Mouse (Mus musculus) heart, postnatal 0 days (tissue): ENCODE results near the gene Fer. TPM values are rescaled to one million over a fixed set of nuclear protein-coding genes. Genes with fewer than 3 reads are reported as not detected.

Experiments used
- ATAC-seq: fragments of 200-750 bp; cut with Nextera tagmentation; 2 replicates; pipeline ENCODE4 v1.8.0; 2017; ENCODE audit warnings: low read depth, moderate number of reproducible peaks, moderate library complexity; ENCODE audit not compliant: insufficient read depth
- DNase-seq: peaks from one replicate; pipeline ENCODE4 v3.0.0-alpha.2; 2016; ENCODE audit warnings: low spot score
- H3K27ac ChIP-seq: fragments of 300-500 bp; sonication (generic); 2 replicates; pipeline ENCODE4 v1.5.1; 2014; ENCODE audit warnings: low read depth, mild to moderate bottlenecking
- H3K27me3 ChIP-seq: fragments of 300-500 bp; sonication (generic); 2 replicates; pipeline ENCODE4 v1.6.1; 2014; ENCODE audit warnings: low read length, mixed read lengths; ENCODE audit not compliant: control insufficient read depth, insufficient read depth
- H3K36me3 ChIP-seq: fragments of 300-500 bp; sonication (generic); replicated peaks from 2 replicates; pipeline ENCODE4 v1.6.1; 2014; ENCODE audit warnings: low read length, mixed read lengths; ENCODE audit not compliant: control insufficient read depth, insufficient read depth
- H3K4me1 ChIP-seq: fragments of 300-500 bp; sonication (generic); 2 replicates; pipeline ENCODE4 v1.6.1; 2014; ENCODE audit warnings: antibody characterized with exemption; ENCODE audit not compliant: control insufficient read depth, insufficient read depth
- H3K4me2 ChIP-seq: fragments of 300-500 bp; sonication (generic); 2 replicates; pipeline ENCODE4 v1.6.1; 2014; ENCODE audit warnings: low read depth, mild to moderate bottlenecking, low read length, moderate library complexity
- H3K4me3 ChIP-seq: fragments of 300-500 bp; sonication (generic); 2 replicates; pipeline ENCODE4 v1.5.1; 2014; ENCODE audit warnings: low read depth, low read length
- H3K9ac ChIP-seq: fragments of 300-500 bp; sonication (generic); replicated peaks from 2 replicates; pipeline ENCODE4 v1.6.1; 2014; ENCODE audit warnings: low read depth, low read length, mixed read lengths
- H3K9me3 ChIP-seq: fragments of 300-500 bp; sonication (generic); replicated peaks from 2 replicates; pipeline ENCODE4 v1.6.1; 2016; ENCODE audit warnings: low read length; ENCODE audit not compliant: control insufficient read depth
- CTCF ChIP-seq: IDR thresholded peaks from 2 replicates; pipeline ENCODE4 v1.5.1; 2016; ENCODE audit warnings: antibody characterized with exemption, control low read depth, low read depth
- EP300 ChIP-seq: IDR thresholded peaks from 2 replicates; pipeline ENCODE4 v1.6.1; 2016; ENCODE audit warnings: antibody characterized with exemption, low read depth
- WGBS: fragments of 180-500 bp; shearing (Covaris S2); extraction: QIAGEN DNeasy Blood & Tissue Kit; methylation state at CpG from one replicate; pipeline ENCODE4 v1.1.7; 2014; 5-methylcytosine and 5-hydroxymethylcytosine counted together
- polyA plus RNA-seq: library from polyadenylated mRNA; unstranded; fragments of >200 nt; fragmentation: Nextera tagmentation; extraction: Ambion mirVana; gene quantifications from 2 replicates; pipeline ENCODE4 v1.2.1, GENCODE M21; 2015
- total RNA-seq: library from RNA; depleted of rRNA; stranded (reverse); fragments of >200 nt; gene quantifications from 2 replicates; pipeline ENCODE4 v1.2.3, GENCODE M21; 2014; ENCODE audit warnings: low replicate concordance

Gene Fer
- total and polyA plus RNA-seq, 2 experiments from 2014 or later = 12.4 to 16.2 TPM

DNA sequence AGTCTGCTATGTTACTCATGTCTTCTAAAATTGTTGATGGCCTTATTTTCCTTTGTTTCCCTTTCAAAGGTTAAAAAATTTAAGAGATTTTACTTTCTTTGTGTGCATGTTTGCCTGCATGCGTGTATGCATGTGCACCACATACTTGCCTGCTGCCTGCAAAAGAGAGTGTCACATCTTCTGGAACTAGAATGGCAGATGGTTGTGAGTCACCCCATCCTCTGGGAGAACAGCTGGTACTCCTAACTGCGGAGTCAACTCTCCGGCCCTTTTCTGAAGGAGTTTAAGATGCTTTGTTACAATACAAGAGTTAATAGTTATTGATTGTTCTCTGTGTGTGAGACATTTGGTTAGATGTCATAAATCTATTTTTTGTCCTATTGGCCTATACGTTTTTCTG is 16.0 kb downstream of the Fer start:
- Histone ChIP-seq H3K9ac (no peak overlapping the region), H3K27ac (no peak overlapping the region), H3K27me3 (no peaks in the 10 kb centered on the region), H3K36me3 (no peaks in the 10 kb centered on the region), H3K4me1 (no peaks in the 10 kb centered on the region), H3K9me3 (no peaks in the 10 kb centered on the region), H3K4me3 (no peak overlapping the region), H3K4me2 (no peak overlapping the region)
- DNase-seq (no peak), ATAC-seq (no peak)
- no peak for TF ChIP-seq CTCF
- TF ChIP-seq EP300 = no peak
- WGBS = 86% methylated on average over 4 of the region's 4 CpGs

DNA sequence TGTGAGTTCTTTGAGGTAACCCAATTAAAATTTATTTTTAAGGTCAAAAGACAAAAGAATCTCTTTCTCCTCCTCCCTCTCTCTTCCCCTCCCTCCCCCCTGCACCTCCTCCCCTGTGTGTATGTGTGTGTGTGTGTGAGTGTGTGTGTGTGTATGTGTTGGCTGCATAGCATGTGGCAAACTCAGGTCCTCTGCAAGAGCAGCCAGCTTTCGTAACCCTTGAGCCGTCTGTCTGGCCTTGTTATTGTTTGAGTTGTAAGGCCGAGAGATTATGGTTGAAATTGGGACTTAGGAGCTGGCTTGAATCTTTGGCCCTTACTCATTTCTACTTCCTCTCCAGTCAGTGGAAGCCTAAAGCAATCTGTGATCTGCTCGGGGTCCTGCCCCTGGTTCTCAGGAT is 17.1 kb downstream of the Fer start:
- DNase-seq (no peak), ATAC-seq (no peak)
- H3K9me3 ChIP-seq = no peaks in the 10 kb centered on the region
- no peak overlapping the region for H3K27ac ChIP-seq
- TF ChIP-seq EP300 = no peak
- no peak for TF ChIP-seq CTCF
- H3K27me3 ChIP-seq = no peaks in the 10 kb centered on the region
- no peaks in the 10 kb centered on the region for H3K4me1 ChIP-seq
- H3K4me3 ChIP-seq = no peak overlapping the region
- H3K4me2 ChIP-seq = no peak overlapping the region
- WGBS = 59% methylated on average over 4 of the region's 4 CpGs
- no peak overlapping the region for H3K9ac ChIP-seq
- no peaks in the 10 kb centered on the region for H3K36me3 ChIP-seq

DNA sequence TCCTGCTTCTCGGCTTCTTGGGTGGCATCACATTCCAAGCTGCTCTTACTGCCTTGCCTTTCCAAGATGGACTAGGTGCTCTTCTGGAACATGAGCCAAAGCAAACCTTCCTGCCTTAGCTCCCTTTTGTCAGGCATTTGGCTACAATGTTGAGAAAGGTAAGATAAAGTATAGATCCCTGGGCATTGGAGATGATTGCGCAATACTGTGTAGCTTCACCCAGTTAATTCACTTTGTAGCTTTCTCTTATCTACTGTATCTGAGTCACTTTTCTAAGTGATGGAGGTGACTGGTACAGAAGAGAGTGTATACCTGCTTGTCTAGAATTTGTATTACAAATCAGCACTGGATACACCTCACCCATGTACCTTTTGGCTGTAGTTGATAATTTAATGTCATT is 24.1 kb downstream of the Fer start:
- 90% methylated on average over 2 of the region's 2 CpGs for WGBS
- Histone ChIP-seq H3K4me1 (no peaks in the 10 kb centered on the region), H3K9me3 (no peaks in the 10 kb centered on the region), H3K4me3 (no peak overlapping the region), H3K36me3 (no peaks in the 10 kb centered on the region), H3K4me2 (no peak overlapping the region), H3K27ac (no peak overlapping the region), H3K27me3 (no peaks in the 10 kb centered on the region), H3K9ac (no peak overlapping the region)
- no peak for DNase-seq
- no peak for ATAC-seq
- TF ChIP-seq EP300 (no peak), CTCF (no peak)

DNA sequence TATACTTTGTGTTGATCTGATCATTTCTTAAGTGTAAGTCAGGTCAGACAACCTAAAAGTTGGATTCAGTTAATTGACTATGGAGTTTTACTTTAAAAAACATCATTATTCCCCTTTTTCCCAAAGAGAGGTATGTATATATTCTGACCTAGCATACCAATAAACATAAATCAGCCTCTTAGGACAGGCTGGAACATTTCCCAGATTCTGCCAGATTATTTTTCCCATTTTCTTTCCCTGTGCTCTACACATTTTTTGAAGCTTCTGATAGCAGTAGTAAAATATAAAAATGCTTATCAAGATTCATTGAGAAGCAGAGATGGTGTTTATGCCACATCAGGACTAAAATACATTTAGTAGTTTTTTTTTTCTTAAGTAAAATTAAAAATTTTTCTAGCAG is 27.7 kb downstream of the Fer start:
- no peak for ATAC-seq
- H3K27ac ChIP-seq = no peak overlapping the region
- DNase-seq = no peak
- no peaks in the 10 kb centered on the region for H3K27me3 ChIP-seq
- no peak overlapping the region for H3K4me3 ChIP-seq
- H3K4me2 ChIP-seq = no peak overlapping the region
- TF ChIP-seq CTCF (no peak), EP300 (no peak)
- H3K9me3 ChIP-seq = no peaks in the 10 kb centered on the region
- no peaks in the 10 kb centered on the region for H3K4me1 ChIP-seq
- H3K9ac ChIP-seq = no peak overlapping the region
- no peaks in the 10 kb centered on the region for H3K36me3 ChIP-seq

DNA sequence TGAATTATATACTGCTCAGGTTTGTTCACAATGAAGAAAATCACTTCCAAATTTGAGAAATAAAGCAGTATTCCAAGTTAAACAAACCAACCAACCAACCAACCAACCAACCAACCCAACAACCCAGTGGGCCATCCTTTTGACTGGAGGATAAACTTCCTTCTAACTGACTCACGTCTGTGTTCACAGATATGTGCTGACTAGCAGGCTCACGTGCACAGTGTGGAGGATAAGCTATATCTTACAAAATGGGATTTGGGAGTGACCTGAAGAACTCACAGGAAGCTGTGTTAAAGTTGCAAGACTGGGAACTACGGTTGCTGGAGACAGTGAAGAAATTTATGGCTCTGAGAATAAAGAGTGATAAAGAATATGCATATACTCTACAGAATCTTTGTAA is 33.0 kb downstream of the Fer start:
- no peak overlapping the region for H3K4me2 ChIP-seq
- WGBS = 48% methylated on average over 3 of the region's 3 CpGs
- H3K4me1 ChIP-seq = no peaks in the 10 kb centered on the region
- no peaks in the 10 kb centered on the region for H3K27me3 ChIP-seq
- H3K4me3 ChIP-seq = no peak overlapping the region
- H3K36me3 ChIP-seq = peaks cover 6% of the 10 kb centered on the region
- TF ChIP-seq EP300 = no peak
- TF ChIP-seq CTCF = no peak
- no peak for ATAC-seq
- DNase-seq = no peak
- no peak overlapping the region for H3K27ac ChIP-seq
- H3K9me3 ChIP-seq = no peaks in the 10 kb centered on the region
- no peak overlapping the region for H3K9ac ChIP-seq

DNA sequence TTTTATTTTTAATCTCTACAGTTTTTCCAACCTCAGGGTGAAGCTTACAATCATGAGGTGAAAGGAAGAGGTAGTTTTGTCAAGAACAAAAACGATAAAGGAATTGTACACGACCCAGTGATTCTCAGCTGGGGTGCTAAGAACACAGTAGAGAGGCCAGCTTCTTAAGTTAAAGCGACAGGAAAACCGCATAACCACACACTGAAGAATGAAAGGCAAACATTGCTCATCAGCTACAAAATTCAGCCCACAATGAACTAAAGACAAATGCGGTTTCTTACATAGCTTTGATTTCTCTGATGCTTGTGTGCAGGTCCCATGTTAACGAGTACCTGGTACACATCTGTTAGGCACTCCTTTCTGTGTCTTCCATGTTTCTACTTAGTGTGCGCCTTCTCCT is 34.2 kb downstream of the Fer start:
- no peak for DNase-seq
- Histone ChIP-seq H3K4me2 (no peak overlapping the region), H3K9ac (no peak overlapping the region), H3K36me3 (peaks cover 6% of the 10 kb centered on the region), H3K4me3 (no peak overlapping the region), H3K27ac (no peak overlapping the region), H3K27me3 (no peaks in the 10 kb centered on the region), H3K4me1 (no peaks in the 10 kb centered on the region), H3K9me3 (no peaks in the 10 kb centered on the region)
- WGBS = 81% methylated on average over 7 of the region's 7 CpGs
- TF ChIP-seq EP300 (no peak), CTCF (no peak)
- no peak for ATAC-seq
